Mouse (Mus musculus) liver, postnatal 0 days (tissue): ENCODE results near the gene Hic1. TPM values are rescaled to one million over a fixed set of nuclear protein-coding genes. Genes with fewer than 3 reads are reported as not detected.

Experiments used
- ATAC-seq: fragments of 200-750 bp; cut with Nextera tagmentation; 2 replicates; pipeline ENCODE4 v1.8.0; 2017; ENCODE audit warnings: mild to moderate bottlenecking, moderate library complexity
- DNase-seq: peaks from one replicate; pipeline ENCODE4 v3.0.0-alpha.2; 2016
- H3K27ac ChIP-seq: fragments of 300-500 bp; sonication (generic); 2 replicates; pipeline ENCODE4 v1.5.1; 2014; ENCODE audit warnings: antibody characterized with exemption, moderate library complexity, mild to moderate bottlenecking, low read depth
- H3K27me3 ChIP-seq: fragments of 300-500 bp; sonication (generic); 2 replicates; pipeline ENCODE4 v1.6.1; 2014; ENCODE audit warnings: low read length, control low read depth, mixed read lengths; ENCODE audit not compliant: insufficient read depth
- H3K36me3 ChIP-seq: fragments of 300-500 bp; sonication (generic); replicated peaks from 2 replicates; pipeline ENCODE4 v1.6.1; 2014; ENCODE audit warnings: mild to moderate bottlenecking, control low read depth, low read length, moderate library complexity, mixed read lengths; ENCODE audit not compliant: insufficient read depth
- H3K4me1 ChIP-seq: fragments of 300-500 bp; sonication (generic); 2 replicates; pipeline ENCODE4 v1.6.1; 2014; ENCODE audit warnings: antibody characterized with exemption, mild to moderate bottlenecking, control low read depth; ENCODE audit not compliant: insufficient read depth
- H3K4me2 ChIP-seq: fragments of 300-500 bp; sonication (generic); 2 replicates; pipeline ENCODE4 v1.6.1; 2014; ENCODE audit warnings: low read depth, mild to moderate bottlenecking, low read length, moderate library complexity, mixed read lengths
- H3K4me3 ChIP-seq: fragments of 300-500 bp; sonication (generic); 2 replicates; pipeline ENCODE4 v1.5.1; 2014; ENCODE audit warnings: low read depth, low read length
- H3K9ac ChIP-seq: fragments of 300-500 bp; sonication (generic); replicated peaks from 2 replicates; pipeline ENCODE4 v1.6.1; 2014; ENCODE audit warnings: mild to moderate bottlenecking, moderate library complexity
- H3K9me3 ChIP-seq: fragments of 300-500 bp; sonication (generic); 2 replicates; pipeline ENCODE4 v1.6.1; 2016; ENCODE audit warnings: mild to moderate bottlenecking, control low read depth, low read length, mixed read lengths
- CTCF ChIP-seq: sonication (generic); IDR thresholded peaks from 2 replicates; pipeline ENCODE4 v1.5.1; 2016; ENCODE audit warnings: antibody characterized with exemption, low read depth
- EP300 ChIP-seq: IDR thresholded peaks from 2 replicates; pipeline ENCODE4 v1.6.1; 2016; ENCODE audit warnings: antibody characterized with exemption, low read depth, mild to moderate bottlenecking
- WGBS: fragments of 180-500 bp; shearing (Covaris S2); extraction: QIAGEN DNeasy Blood & Tissue Kit; methylation state at CpG from one replicate; pipeline ENCODE4 v1.1.7; 2014; ENCODE audit not compliant: insufficient replicate concordance; 5-methylcytosine and 5-hydroxymethylcytosine counted together
- microRNA counts: library from miRNA; unstranded; fragments of <30 nt; microRNA quantifications from one replicate; lab custom pipeline; 2015
- microRNA-seq: library from miRNA; unstranded; fragments of <30 nt; microRNA quantifications from one replicate; pipeline ENCODE4, GENCODE M21; 2016
- polyA plus RNA-seq: library from polyadenylated mRNA; unstranded; fragments of >200 nt; fragmentation: Nextera tagmentation; extraction: Ambion mirVana; gene quantifications from 2 replicates; pipeline ENCODE4 v1.2.1, GENCODE M21; 2015

Gene Hic1
- polyA plus RNA-seq, 1 experiment from 2014 or later, result 1.1 TPM

DNA sequence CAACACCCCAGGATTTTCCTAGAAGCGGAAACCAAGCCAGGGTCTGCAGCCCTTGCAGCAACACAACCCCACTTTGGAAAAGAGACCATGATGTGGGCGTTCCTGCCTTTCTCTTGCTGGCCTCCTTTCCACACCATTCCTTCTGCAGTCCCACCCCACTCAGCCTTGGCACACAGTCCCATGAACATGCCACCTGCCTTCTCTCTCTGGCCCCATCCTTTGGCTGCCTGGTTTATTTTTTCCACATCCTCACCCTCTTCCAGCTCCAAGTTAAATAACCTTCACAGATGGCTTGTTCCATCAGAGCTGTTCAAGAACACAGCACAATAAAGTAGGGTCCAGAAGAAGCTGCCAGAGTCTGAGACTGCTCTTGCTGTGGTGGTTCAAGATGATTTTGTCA lies 50.0 kb downstream of the Hic1 start:
- Histone ChIP-seq H3K27me3 (no peaks in the 10 kb centered on the region), H3K9me3 (no peaks in the 10 kb centered on the region), H3K27ac (no peak overlapping the region), H3K4me2 (no peak overlapping the region), H3K4me3 (no peak overlapping the region), H3K4me1 (no peaks in the 10 kb centered on the region), H3K9ac (no peak overlapping the region), H3K36me3 (0 out of 2 replicates have a peak, but pooled peaks cover 2% of the 10 kb centered on the region)
- TF ChIP-seq CTCF (no peak), EP300 (no peak)
- DNase-seq (no peak), ATAC-seq (no peak)
- WGBS, result 85% methylated on average over 2 of the region's 2 CpGs

DNA sequence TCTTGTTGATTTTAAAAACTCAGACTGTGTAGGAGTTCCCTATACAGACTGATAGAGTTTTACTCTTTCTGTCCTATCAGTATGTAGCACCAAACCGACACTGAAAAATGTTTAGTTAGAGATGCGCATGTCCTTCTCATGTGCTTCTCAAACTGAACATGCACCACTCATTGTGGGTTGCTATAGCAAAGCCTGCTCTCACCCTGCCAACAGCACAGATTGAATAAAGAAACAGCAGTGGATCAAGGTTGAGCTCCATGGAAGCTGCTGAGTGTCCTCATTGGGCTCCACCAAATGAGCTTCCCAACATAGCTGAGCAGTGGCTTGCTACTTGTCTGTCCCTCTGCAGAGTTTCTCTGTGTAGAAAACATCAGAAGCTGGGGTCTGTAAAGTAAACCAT lies 51.2 kb downstream of the Hic1 start:
- Histone ChIP-seq H3K9ac (no peak overlapping the region), H3K27ac (no peak overlapping the region), H3K4me3 (no peak overlapping the region), H3K9me3 (no peaks in the 10 kb centered on the region), H3K36me3 (0 out of 2 replicates have a peak, but pooled peaks cover 2% of the 10 kb centered on the region), H3K27me3 (no peaks in the 10 kb centered on the region), H3K4me2 (no peak overlapping the region), H3K4me1 (no peaks in the 10 kb centered on the region)
- ATAC-seq (no peak), DNase-seq (no peak)
- WGBS, result 83% methylated on average over 2 of the region's 2 CpGs
- TF ChIP-seq EP300 (no peak), CTCF (no peak)

DNA sequence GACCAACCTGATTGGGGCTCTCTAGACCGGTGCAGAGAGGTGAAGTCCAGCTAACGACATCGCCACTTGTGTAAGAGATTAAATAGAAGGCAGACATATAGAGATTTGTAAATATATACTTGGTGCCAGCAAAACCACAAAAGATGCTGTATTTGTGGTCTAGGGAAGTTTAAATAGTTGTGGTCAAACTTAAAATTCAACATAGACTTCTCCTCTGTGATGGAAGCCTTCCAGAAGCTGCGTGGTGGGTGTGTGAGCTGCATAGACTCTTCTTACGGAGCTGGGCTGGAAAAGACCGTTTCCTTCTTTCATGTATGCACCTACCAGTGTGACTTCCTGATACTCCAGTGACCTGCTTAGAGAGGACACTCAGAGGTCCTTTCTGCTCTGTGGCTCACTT lies 52.9 kb downstream of the Hic1 start:
- no peaks in the 10 kb centered on the region for H3K9me3 ChIP-seq
- no peak overlapping the region for H3K9ac ChIP-seq
- H3K36me3 ChIP-seq, result 0 out of 2 replicates have a peak, but pooled peaks cover 2% of the 10 kb centered on the region
- no peak overlapping the region for H3K27ac ChIP-seq
- H3K4me1 ChIP-seq, result no peaks in the 10 kb centered on the region
- ATAC-seq, result no peak
- H3K27me3 ChIP-seq, result no peaks in the 10 kb centered on the region
- no peak for TF ChIP-seq EP300
- TF ChIP-seq CTCF, result no peak
- no peak overlapping the region for H3K4me3 ChIP-seq
- no peak for DNase-seq
- no peak overlapping the region for H3K4me2 ChIP-seq
- 67% methylated on average over 6 of the region's 6 CpGs for WGBS

MicroRNA genes within 50 kb of the gene (microRNA counts, 519-probe panel; counts per million panel counts)
- microRNA mmu-miR-132 (lab: Ali Mortazavi, UCI) (3,598 counts per million, percentile 37 among the panel's probes with 10 or more counts), microRNA mmu-miR-212 (lab: Ali Mortazavi, UCI) (not detected)

Small RNA genes within 50 kb of the gene (microRNA-seq; reads per million reads assigned to microRNA genes)
- gene Mir132, result 231 reads per million, percentile 53 among the genes with 10 or more reads in this experiment
- 16.6 reads per million, percentile 25 among the genes with 10 or more reads in this experiment for gene Mir212

Other genes with a start within 250 kb of the Hic1 start
- gene Smg6, start 243.7 kb downstream of the Hic1 start, polyA plus RNA-seq, result 4.7 TPM in 2 replicates
- 4.4 and 5.2 TPM in 2 replicates for gene Srr, start 243.6 kb downstream of the Hic1 start, polyA plus RNA-seq
- 12.4 and 13.6 TPM in 2 replicates for gene Ovca2, start 9.3 kb upstream of the Hic1 start, polyA plus RNA-seq
- gene Dph1, start 21.7 kb upstream of the Hic1 start, polyA plus RNA-seq, result 10.9 and 13.0 TPM in 2 replicates
- 1.5 and 2.0 TPM in 2 replicates for gene Rtn4rl1, start 24.3 kb upstream of the Hic1 start, polyA plus RNA-seq
- 43.5 and 49.3 TPM in 2 replicates for gene Rpa1, start 178.8 kb upstream of the Hic1 start, polyA plus RNA-seq
- gene Smyd4, start 178.9 kb upstream of the Hic1 start, polyA plus RNA-seq, result 3.1 TPM in 2 replicates